Mouse (Mus musculus): ENCODE data around the gene Dscaml1.

- TF ChIP-seq POLR2A (IDR thresholded peaks at IDR 0.05; ENCODE audit: control insufficient read depth in 1 of 2, insufficient read depth in 1 of 2, low read depth in 1 of 2, low read length in 2 of 2, poor library complexity in 1 of 2) (no peak), CTCF (IDR thresholded peaks at IDR 0.05 in 2 of 3, conservative IDR thresholded peaks at IDR 0.05 in 1 of 3; ENCODE audit: control insufficient read depth in 1 of 3, insufficient read depth in 1 of 3, low read depth in 2 of 3, low read length in 3 of 3, poor library complexity in 1 of 3, severe bottlenecking in 1 of 3) (no peak), RCOR1 (IDR thresholded peaks at IDR 0.05; ENCODE audit: low read depth, low read length) (no peak), NELFE (IDR thresholded peaks at IDR 0.05; ENCODE audit: low read depth, low read length) (no peak), MYB (IDR thresholded peaks at IDR 0.05; ENCODE audit: low read depth, low read length) (no peak), TCF12 (IDR thresholded peaks at IDR 0.05; ENCODE audit: low read depth, low read length) (no peak), MAZ (IDR thresholded peaks at IDR 0.05; ENCODE audit: low read depth, low read length) (no peak), USF1 (IDR thresholded peaks at IDR 0.05; ENCODE audit: low read depth, low read length) (no peak), KAT2A (conservative IDR thresholded peaks at IDR 0.05; ENCODE audit: low read depth, low read length) (no peak), MEF2A (IDR thresholded peaks at IDR 0.05; ENCODE audit: extremely low read depth, insufficient replicate concordance, low read depth, low read length, poor library complexity, severe bottlenecking) (no peak), GABPA (IDR thresholded peaks at IDR 0.05; ENCODE audit: low read depth, low read length) (no peak), POLR2AphosphoS5 (IDR thresholded peaks at IDR 0.05; ENCODE audit: borderline replicate concordance, low read depth, low read length) (no peak), CHD1 (IDR thresholded peaks at IDR 0.05; ENCODE audit: low read depth, low read length) (no peak), HCFC1 (IDR thresholded peaks at IDR 0.05; ENCODE audit: low read depth, low read length) (no peak)
These were observed 256.1 kb downstream of the Dscaml1 start for GRCm38 (mm10) chr9:45682461-45682998.
